Mouse (Mus musculus): ENCODE results near the gene Fezf2. TPM values are rescaled to one million over a fixed set of nuclear protein-coding genes. Genes with fewer than 3 reads are reported as not detected.

Gene Fezf2
- total RNA-seq, 2 experiments from 2014 or later: not detected

- ATAC-seq (replicated peaks; ENCODE audit: poor library complexity): no peak
Measured at GRCm38 (mm10) chr14:12343451-12343941, 4.5 kb downstream of the Fezf2 start.

GRCm38 (mm10) chr14:12342458-12343131 lies 5.4 kb downstream of the Fezf2 start:
- ATAC-seq (replicated peaks; ENCODE audit: poor library complexity): no peak

- no peak for ATAC-seq (replicated peaks; ENCODE audit: poor library complexity)
Measured at GRCm38 (mm10) chr14:12341789-12342457, 6.1 kb downstream of the Fezf2 start.

GRCm38 (mm10) chr14:12341075-12341788 lies 6.8 kb downstream of the Fezf2 start:
- peak; percentile 69 for ATAC-seq (replicated peaks; ENCODE audit: poor library complexity)

GRCm38 (mm10) chr14:12340238-12341074 lies 7.5 kb downstream of the Fezf2 start:
- no peak for ATAC-seq (replicated peaks; ENCODE audit: poor library complexity)

GRCm38 (mm10) chr14:12338811-12339565 lies 9.0 kb downstream of the Fezf2 start:
- no peak for ATAC-seq (replicated peaks; ENCODE audit: poor library complexity)

GRCm38 (mm10) chr14:12337998-12338809 lies 9.8 kb downstream of the Fezf2 start:
- ATAC-seq (replicated peaks; ENCODE audit: poor library complexity): no peak

GRCm38 (mm10) chr14:12337421-12337997 lies 10.5 kb downstream of the Fezf2 start:
- ATAC-seq (replicated peaks; ENCODE audit: poor library complexity): no peak

- ATAC-seq (replicated peaks; ENCODE audit: poor library complexity): no peak
Measured at GRCm38 (mm10) chr14:12334925-12335324, 13.1 kb downstream of the Fezf2 start.

GRCm38 (mm10) chr14:12333622-12334021 lies 14.4 kb downstream of the Fezf2 start:
- ATAC-seq (replicated peaks; ENCODE audit: poor library complexity): no peak

- no peak for ATAC-seq (replicated peaks; ENCODE audit: poor library complexity)
Measured at GRCm38 (mm10) chr14:12303106-12303505, 44.9 kb downstream of the Fezf2 start.

GRCm38 (mm10) chr14:12300677-12301076 lies 47.3 kb downstream of the Fezf2 start:
- no peak for ATAC-seq (replicated peaks; ENCODE audit: poor library complexity)

GRCm38 (mm10) chr14:12300275-12300674 lies 47.7 kb downstream of the Fezf2 start:
- ATAC-seq (replicated peaks; ENCODE audit: poor library complexity): no peak

- no peak for ATAC-seq (replicated peaks; ENCODE audit: poor library complexity)
Measured at GRCm38 (mm10) chr14:12299654-12300053, 48.3 kb downstream of the Fezf2 start.

GRCm38 (mm10) chr14:12299171-12299570 lies 48.8 kb downstream of the Fezf2 start:
- ATAC-seq (replicated peaks; ENCODE audit: poor library complexity): no peak

- ATAC-seq (replicated peaks; ENCODE audit: poor library complexity): no peak
Measured at GRCm38 (mm10) chr14:12296391-12296790, 51.6 kb downstream of the Fezf2 start.

Measured in megakaryocyte progenitor cell, adult 5-6 weeks (primary cell).